Mouse (Mus musculus): ENCODE results near the gene Spin2g. TPM values are rescaled to one million over a fixed set of nuclear protein-coding genes. Genes with fewer than 3 reads are reported as not detected.

Spin2g gene
- not detected for polyA plus RNA-seq (2014; fragmentation: Illumina TruSeq; extraction: RNeasy Lipid Tissue Mini Kit (QIAGEN cat#74804); ENCODE audit: low read depth, low replicate concordance)

GRCm38 (mm10) chrX:34238633-34239032 is at the start of gene Spin2g:
Spin2g (minus strand) TSS chrX:34238733.

Other genes starting within 250 kb of the Spin2g start
- gene Btbd35f9, start 77.2 kb downstream of the Spin2g start, polyA plus RNA-seq (2014; fragmentation: Illumina TruSeq; extraction: RNeasy Lipid Tissue Mini Kit (QIAGEN cat#74804); ENCODE audit: low read depth, low replicate concordance), result not detected
- not detected for gene Btbd35f8, start 211.8 kb upstream of the Spin2g start, polyA plus RNA-seq (2014; fragmentation: Illumina TruSeq; extraction: RNeasy Lipid Tissue Mini Kit (QIAGEN cat#74804); ENCODE audit: low read depth, low replicate concordance)